Comparison of ENCODE assay signal across 20 mouse cellular contexts in genomic region chr13:57611326-57612171, GRCm38 (mm10).
A peak's percentile ranks its signal among the peaks of the same experiment; 100 is the strongest.
DNase-seq lines count a peak whose midpoint lies in the region; ATAC-seq lines count a peak whose summit lies in the region.
"Had no signal": no experiment of that assay in that cellular context is flagged by ENCODE, and none has a peak within 500 bp of the region (broad histone marks: within the 10 kb centered on the region; RNA-seq: fewer than 3 reads in every experiment).

No protein-coding gene starts in this region.

- no peaks in the 10 kb centered on the region for H3K9me3 ChIP-seq in hindbrain, embryonic 11.5 days (ENCODE audit: control insufficient read depth, low read length)
- H3K9me3 ChIP-seq in hindbrain, embryonic 10.5 days = peaks cover 7% of the 10 kb centered on the region; the same call in 1 of the 2 replicates
- peaks cover 5% of the 10 kb centered on the region; the same call in 1 of the 2 replicates for H3K9me3 ChIP-seq in hindbrain, embryonic 16.5 days (ENCODE audit: control insufficient read depth, low read length)
- H3K9me3 ChIP-seq in midbrain, embryonic 16.5 days (replicated peaks; ENCODE audit: control insufficient read depth, low read length, poor library complexity, severe bottlenecking) = peaks cover 5% of the 10 kb centered on the region; the same call in 1 of the 2 replicates
- H3K9me3 ChIP-seq: embryonic facial prominence, embryonic 12.5 days had no signal

- no peak overlapping the region for H3K4me3 ChIP-seq in hindbrain, embryonic 11.5 days (ENCODE audit: low read depth, low read length)
- H3K4me3 ChIP-seq in hindbrain, embryonic 10.5 days = no peak overlapping the region
- H3K4me3 ChIP-seq in hindbrain, embryonic 16.5 days (ENCODE audit: low read length) = no peak overlapping the region
- no peak overlapping the region for H3K4me3 ChIP-seq in midbrain, embryonic 16.5 days (ENCODE audit: low read depth, low read length)
- H3K4me3 ChIP-seq: embryonic facial prominence, embryonic 12.5 days; erythroblast, embryonic 14.5 days had no signal

- H3K4me1 ChIP-seq in hindbrain, embryonic 11.5 days (replicated peaks; ENCODE audit: control insufficient read depth, insufficient read depth, low read length) = no peaks in the 10 kb centered on the region
- H3K4me1 ChIP-seq in hindbrain, embryonic 10.5 days (replicated peaks) = peaks cover 15% of the 10 kb centered on the region
- H3K4me1 ChIP-seq in hindbrain, embryonic 16.5 days (ENCODE audit: control insufficient read depth, insufficient read depth, low read depth, low read length) = no peaks in the 10 kb centered on the region; the same call in 1 of the 2 replicates
- H3K4me1 ChIP-seq in midbrain, embryonic 16.5 days (ENCODE audit: control insufficient read depth, insufficient read depth, low read length) = peaks cover 14% of the 10 kb centered on the region

- DNase-seq in hindbrain, embryonic 11.5 days (ENCODE audit: low spot score) = peak; percentile 61
- no peak for DNase-seq in hindbrain, embryonic 10.5 days (ENCODE audit: low spot score)
- DNase-seq in retina, postnatal 1 day = peak; percentile 33
- DNase-seq in urinary bladder, adult 18-20 months (ENCODE audit: low spot score in 2 of 2) = no peak
- DNase-seq in lung, adult 18-20 months = no peak
- DNase-seq: cerebellum, adult 9-10 months; gastrocnemius, postnatal 36 days; kidney, adult 18-20 months; liver; lung, postnatal 10 days; spleen, adult 18-20 months; thymus, postnatal 36 days had no signal

- H3K4me2 ChIP-seq in hindbrain, embryonic 11.5 days (replicated peaks; ENCODE audit: low read depth, low read length) = no peak overlapping the region
- no peak overlapping the region for H3K4me2 ChIP-seq in hindbrain, embryonic 16.5 days (ENCODE audit: low read length)
- H3K4me2 ChIP-seq in midbrain, embryonic 16.5 days (ENCODE audit: low read length) = no peak overlapping the region
- H3K4me2 ChIP-seq: embryonic facial prominence, embryonic 12.5 days had no signal

- H3K9ac ChIP-seq in hindbrain, embryonic 11.5 days (ENCODE audit: low read depth, low read length) = no peak overlapping the region
- H3K9ac ChIP-seq in hindbrain, embryonic 16.5 days (ENCODE audit: low read depth, low read length) = no peak overlapping the region
- no peak overlapping the region for H3K9ac ChIP-seq in midbrain, embryonic 16.5 days (ENCODE audit: low read depth, low read length)
- H3K9ac ChIP-seq: embryonic facial prominence, embryonic 12.5 days had no signal

- H3K27me3 ChIP-seq in hindbrain, embryonic 11.5 days (ENCODE audit: control insufficient read depth, insufficient read depth, low read length) = peaks cover 10% of the 10 kb centered on the region
- H3K27me3 ChIP-seq in hindbrain, embryonic 10.5 days (ENCODE audit: insufficient read depth, poor library complexity, severe bottlenecking) = peaks cover 39% of the 10 kb centered on the region
- H3K27me3 ChIP-seq in hindbrain, embryonic 16.5 days (replicated peaks; ENCODE audit: control insufficient read depth, insufficient read depth, low read length) = no peaks in the 10 kb centered on the region
- no peaks in the 10 kb centered on the region for H3K27me3 ChIP-seq in midbrain, embryonic 16.5 days (ENCODE audit: control insufficient read depth, insufficient read depth, low read depth, low read length)
- H3K27me3 ChIP-seq: CH12.LX; embryonic facial prominence, embryonic 12.5 days had no signal

- 59% methylated on average over 11 of the region's 11 CpGs for WGBS in hindbrain, embryonic 11.5 days
- WGBS in hindbrain, embryonic 10.5 days = 72% methylated on average over 11 of the region's 11 CpGs
- 37% methylated on average over 11 of the region's 11 CpGs for WGBS in hindbrain, embryonic 16.5 days
- 28% methylated on average over 11 of the region's 11 CpGs for WGBS in midbrain, embryonic 16.5 days

- ATAC-seq in hindbrain, embryonic 11.5 days (ENCODE audit: low FRiP score) = peak; percentile 80
- peak; percentile 53 for ATAC-seq in hindbrain, embryonic 16.5 days
- ATAC-seq in midbrain, embryonic 16.5 days = peak; percentile 55; the same call in 1 of the 2 replicates
- ATAC-seq in cerebellum, adult (ENCODE audit: insufficient number of reproducible peaks, low FRiP score, low TSS enrichment) = no peak
- ATAC-seq: forebrain, embryonic 14.5 days had no signal

- H3K36me3 ChIP-seq in hindbrain, embryonic 11.5 days (ENCODE audit: control insufficient read depth, insufficient read depth, low read length) = no peaks in the 10 kb centered on the region
- H3K36me3 ChIP-seq in hindbrain, embryonic 10.5 days = no peaks in the 10 kb centered on the region
- H3K36me3 ChIP-seq in hindbrain, embryonic 16.5 days (ENCODE audit: control insufficient read depth, insufficient read depth, low read length) = no peaks in the 10 kb centered on the region
- H3K36me3 ChIP-seq in midbrain, embryonic 16.5 days (ENCODE audit: control insufficient read depth, insufficient read depth, low read length) = no peaks in the 10 kb centered on the region
- H3K36me3 ChIP-seq: embryonic facial prominence, embryonic 12.5 days had no signal

- H3K27ac ChIP-seq in hindbrain, embryonic 11.5 days (ENCODE audit: low read depth, low read length) = peak overlapping the region; percentile 59
- no peak overlapping the region; the same call in 1 of the 2 replicates for H3K27ac ChIP-seq in hindbrain, embryonic 10.5 days
- H3K27ac ChIP-seq in hindbrain, embryonic 16.5 days (ENCODE audit: low read depth, low read length) = no peak overlapping the region
- 0 out of 2 replicates have a peak overlapping the region, but pooled peaks have one; percentile 39 for H3K27ac ChIP-seq in midbrain, embryonic 16.5 days (ENCODE audit: low read length)
- H3K27ac ChIP-seq: embryonic facial prominence, embryonic 12.5 days; kidney, postnatal 0 days had no signal

Comparison
In these comparisons a context has a peak if more than half of its experiments do, and no peak if none do; other contexts are left out.
1. DNase-seq: peak in hindbrain, embryonic 11.5 days (single experiment) and retina, postnatal 1 day (single experiment); none in hindbrain, embryonic 10.5 days (single experiment), urinary bladder, adult 18-20 months (0 of 2) and lung, adult 18-20 months (0 of 2).
2. H3K27ac ChIP-seq: peak in hindbrain, embryonic 11.5 days (single experiment) and midbrain, embryonic 16.5 days (single experiment); none in hindbrain, embryonic 10.5 days (single experiment) and hindbrain, embryonic 16.5 days (single experiment).